Mouse (Mus musculus): ENCODE measurements at regions not wholly inside any gene's neighbourhood (a gene's known extent, or its start where the extent isn't known, plus 50 kb on each side); places are given as distances from the start of the nearest gene placed in this dataset.
A peak's percentile ranks its signal among the peaks of the same experiment; 100 is the strongest.

- H3K4me1 ChIP-seq (ENCODE audit: control insufficient read depth, insufficient read depth, insufficient read length, low read length), result peaks cover 57% of the 10 kb centered on the region
These were observed 110.9 kb upstream of the Haao start for GRCm38 (mm10) chr17:83958706-83959105.

GRCm38 (mm10) chr17:83957661-83958540, 110.1 kb upstream of the Haao start:
- 24% methylated on average over 10 of the region's 12 CpGs for WGBS
- no peaks in the 10 kb centered on the region for H3K36me3 ChIP-seq (ENCODE audit: control insufficient read depth, insufficient read depth, low read length)
- peak overlapping the region; percentile 92 for H3K27ac ChIP-seq (ENCODE audit: insufficient read depth, low read depth, low read length)
- TF ChIP-seq POLR2A (IDR thresholded peaks at IDR 0.05; ENCODE audit: low read depth, low read length) (no peak), CTCF (IDR thresholded peaks at IDR 0.05; ENCODE audit: extremely low read depth, insufficient read length, insufficient replicate concordance, low read depth, low read length) (no peak)
- H3K4me1 ChIP-seq (ENCODE audit: control insufficient read depth, insufficient read depth, insufficient read length, low read length), result peaks cover 57% of the 10 kb centered on the region
- H3K4me3 ChIP-seq (ENCODE audit: low read depth, low read length), result no peak overlapping the region
- no peaks in the 10 kb centered on the region for H3K27me3 ChIP-seq (ENCODE audit: control insufficient read depth, insufficient read depth, low read length)

More at GRCm38 (mm10) chr17:83958706-83959105, 110.9 kb upstream of the Haao start:
- WGBS, result 27% methylated on average over 3 of the region's 3 CpGs
- H3K4me3 ChIP-seq (ENCODE audit: low read depth, low read length), result peak overlapping the region; percentile 3; the same call in 1 of the 2 replicates
- H3K36me3 ChIP-seq (ENCODE audit: control insufficient read depth, insufficient read depth, low read length), result no peaks in the 10 kb centered on the region
- TF ChIP-seq POLR2A (IDR thresholded peaks at IDR 0.05; ENCODE audit: low read depth, low read length) (peak; percentile 19; the same call in 1 of the 2 replicates), CTCF (IDR thresholded peaks at IDR 0.05; ENCODE audit: extremely low read depth, insufficient read length, insufficient replicate concordance, low read depth, low read length) (no peak)
- H3K27me3 ChIP-seq (ENCODE audit: control insufficient read depth, insufficient read depth, low read length), result no peaks in the 10 kb centered on the region
- H3K27ac ChIP-seq (ENCODE audit: insufficient read depth, low read depth, low read length), result peak overlapping the region; percentile 92

- peaks cover 57% of the 10 kb centered on the region for H3K4me1 ChIP-seq (ENCODE audit: control insufficient read depth, insufficient read depth, insufficient read length, low read length)
- peak overlapping the region; percentile 72 for H3K27ac ChIP-seq (ENCODE audit: insufficient read depth, low read depth, low read length)
These were observed 109.2 kb upstream of the Haao start for GRCm38 (mm10) chr17:83956821-83957565.

GRCm38 (mm10) chr17:83955978-83956377, 108.2 kb upstream of the Haao start:
- H3K4me1 ChIP-seq (ENCODE audit: control insufficient read depth, insufficient read depth, insufficient read length, low read length), result peaks cover 57% of the 10 kb centered on the region
- H3K27ac ChIP-seq (ENCODE audit: insufficient read depth, low read depth, low read length), result peak overlapping the region; percentile 72
- WGBS, result 26% methylated on average over 5 of the region's 5 CpGs
- no peak for TF ChIP-seq CTCF (IDR thresholded peaks at IDR 0.05; ENCODE audit: extremely low read depth, insufficient read length, insufficient replicate concordance, low read depth, low read length)
- TF ChIP-seq POLR2A (IDR thresholded peaks at IDR 0.05; ENCODE audit: low read depth, low read length), result no peak
- H3K4me3 ChIP-seq (ENCODE audit: low read depth, low read length), result no peak overlapping the region
- H3K36me3 ChIP-seq (ENCODE audit: control insufficient read depth, insufficient read depth, low read length), result no peaks in the 10 kb centered on the region
- H3K27me3 ChIP-seq (ENCODE audit: control insufficient read depth, insufficient read depth, low read length), result no peaks in the 10 kb centered on the region

More at GRCm38 (mm10) chr17:83956821-83957565, 109.2 kb upstream of the Haao start:
- no peaks in the 10 kb centered on the region for H3K36me3 ChIP-seq (ENCODE audit: control insufficient read depth, insufficient read depth, low read length)
- TF ChIP-seq POLR2A (IDR thresholded peaks at IDR 0.05; ENCODE audit: low read depth, low read length), result no peak
- no peak for TF ChIP-seq CTCF (IDR thresholded peaks at IDR 0.05; ENCODE audit: extremely low read depth, insufficient read length, insufficient replicate concordance, low read depth, low read length)
- WGBS, result 23% methylated on average over 12 of the region's 12 CpGs
- no peaks in the 10 kb centered on the region for H3K27me3 ChIP-seq (ENCODE audit: control insufficient read depth, insufficient read depth, low read length)
- no peak overlapping the region for H3K4me3 ChIP-seq (ENCODE audit: low read depth, low read length)

GRCm38 (mm10) chr17:83955058-83955697, 107.4 kb upstream of the Haao start:
- no peak for TF ChIP-seq CTCF (IDR thresholded peaks at IDR 0.05; ENCODE audit: extremely low read depth, insufficient read length, insufficient replicate concordance, low read depth, low read length)
- TF ChIP-seq POLR2A (IDR thresholded peaks at IDR 0.05; ENCODE audit: low read depth, low read length), result no peak
- peaks cover 53% of the 10 kb centered on the region for H3K4me1 ChIP-seq (ENCODE audit: control insufficient read depth, insufficient read depth, insufficient read length, low read length)
- H3K27ac ChIP-seq (ENCODE audit: insufficient read depth, low read depth, low read length), result peak overlapping the region; percentile 64
- no peak overlapping the region for H3K4me3 ChIP-seq (ENCODE audit: low read depth, low read length)
- H3K36me3 ChIP-seq (ENCODE audit: control insufficient read depth, insufficient read depth, low read length), result no peaks in the 10 kb centered on the region
- H3K27me3 ChIP-seq (ENCODE audit: control insufficient read depth, insufficient read depth, low read length), result no peaks in the 10 kb centered on the region
- 55% methylated on average over 10 of the region's 10 CpGs for WGBS

- H3K27me3 ChIP-seq (ENCODE audit: control insufficient read depth, insufficient read depth, low read length), result no peaks in the 10 kb centered on the region
- peak overlapping the region; percentile 65 for H3K27ac ChIP-seq (ENCODE audit: insufficient read depth, low read depth, low read length)
- H3K36me3 ChIP-seq (ENCODE audit: control insufficient read depth, insufficient read depth, low read length), result no peaks in the 10 kb centered on the region
- H3K4me1 ChIP-seq (ENCODE audit: control insufficient read depth, insufficient read depth, insufficient read length, low read length), result peaks cover 50% of the 10 kb centered on the region
- TF ChIP-seq CTCF (IDR thresholded peaks at IDR 0.05; ENCODE audit: extremely low read depth, insufficient read length, insufficient replicate concordance, low read depth, low read length) (0 out of 2 replicates have a peak, but pooled peaks have one; percentile 5), POLR2A (IDR thresholded peaks at IDR 0.05; ENCODE audit: low read depth, low read length) (no peak)
- 48% methylated on average over 16 of the region's 16 CpGs for WGBS
- H3K4me3 ChIP-seq (ENCODE audit: low read depth, low read length), result no peak overlapping the region
These were observed 106.7 kb upstream of the Haao start for GRCm38 (mm10) chr17:83954291-83955057.

Data from small intestine, adult 2 months (tissue).